Mouse (Mus musculus) midbrain, embryonic 14.5 days (tissue): ENCODE measurements at regions not wholly inside any gene's neighbourhood (a gene's known extent, or its start where the extent isn't known, plus 50 kb on each side); places are given as distances from the start of the nearest gene placed in this dataset.
A peak's percentile ranks its signal among the peaks of the same experiment; 100 is the strongest.

ENCODE experiments used
- ATAC-seq: fragments of 200-750 bp; cut with Nextera tagmentation; 2 replicates; pipeline ENCODE4 v1.8.0; 2017; ENCODE audit warnings: moderate number of reproducible peaks, moderate library complexity; ENCODE audit not compliant: low FRiP score, low TSS enrichment
- DNase-seq: peaks from one replicate; pipeline ENCODE4 v3.0.0-alpha.2; 2015
- H3K27ac ChIP-seq: fragments of 300-500 bp; sonication (generic); replicated peaks from 2 replicates; pipeline ENCODE4 v1.5.1; 2014; ENCODE audit warnings: mild to moderate bottlenecking, low read depth, low read length, moderate library complexity
- H3K27me3 ChIP-seq: fragments of 300-500 bp; sonication (generic); 2 replicates; pipeline ENCODE4 v1.6.1; 2014; ENCODE audit warnings: low read length, control low read depth, mixed read lengths; ENCODE audit not compliant: control insufficient read depth, insufficient read depth
- H3K36me3 ChIP-seq: fragments of 300-500 bp; sonication (generic); 2 replicates; pipeline ENCODE4 v1.6.1; 2014; ENCODE audit warnings: low read length, control low read depth; ENCODE audit not compliant: control insufficient read depth, insufficient read depth
- H3K4me1 ChIP-seq: fragments of 300-500 bp; sonication (generic); 2 replicates; pipeline ENCODE4 v1.6.1; 2014; ENCODE audit warnings: mild to moderate bottlenecking, antibody characterized with exemption, low read length, control low read depth; ENCODE audit not compliant: control insufficient read depth, insufficient read depth
- H3K4me2 ChIP-seq: fragments of 300-500 bp; sonication (generic); 2 replicates; pipeline ENCODE4 v1.6.1; 2014; ENCODE audit warnings: mild to moderate bottlenecking, low read length, moderate library complexity
- H3K4me3 ChIP-seq: fragments of 300-500 bp; sonication (generic); replicated peaks from 2 replicates; pipeline ENCODE4 v1.5.1; 2014; ENCODE audit warnings: low read depth, low read length
- H3K9ac ChIP-seq: fragments of 300-500 bp; sonication (generic); replicated peaks from 2 replicates; pipeline ENCODE4 v1.6.1; 2014; ENCODE audit warnings: mild to moderate bottlenecking, low read length, moderate library complexity
- H3K9me3 ChIP-seq: fragments of 300-500 bp; sonication (generic); 2 replicates; pipeline ENCODE4 v1.6.1; 2016; ENCODE audit warnings: low read length, control low read depth, mixed read lengths; ENCODE audit not compliant: control insufficient read depth
- WGBS: fragments of 180-500 bp; shearing (Covaris S2); extraction: QIAGEN DNeasy Blood & Tissue Kit; methylation state at CpG from one replicate; pipeline ENCODE4 v1.1.7; 2014; 5-methylcytosine and 5-hydroxymethylcytosine counted together

GRCm38 (mm10) chr6:100030522-100030921, 256.8 kb downstream of the Rybp start:
- Histone ChIP-seq H3K27ac (no peak overlapping the region), H3K36me3 (no peaks in the 10 kb centered on the region), H3K9ac (no peak overlapping the region), H3K9me3 (no peaks in the 10 kb centered on the region), H3K4me2 (no peak overlapping the region), H3K4me1 (peaks cover 7% of the 10 kb centered on the region), H3K27me3 (0 out of 2 replicates have a peak, but pooled peaks cover 6% of the 10 kb centered on the region), H3K4me3 (no peak overlapping the region)
- DNase-seq (no peak), ATAC-seq (no peak)
- WGBS = 24% methylated on average over 2 of the region's 2 CpGs

- Histone ChIP-seq H3K4me2 (no peak overlapping the region), H3K9ac (no peak overlapping the region), H3K4me1 (peaks cover 8% of the 10 kb centered on the region), H3K27me3 (0 out of 2 replicates have a peak, but pooled peaks cover 6% of the 10 kb centered on the region), H3K4me3 (no peak overlapping the region), H3K27ac (no peak overlapping the region), H3K36me3 (no peaks in the 10 kb centered on the region), H3K9me3 (no peaks in the 10 kb centered on the region)
- 18% methylated on average over 9 of the region's 9 CpGs for WGBS
- peak; percentile 42 for DNase-seq
- no peak for ATAC-seq
Measured at GRCm38 (mm10) chr6:100030010-100030409, 257.3 kb downstream of the Rybp start.

- H3K4me1 ChIP-seq = peaks cover 12% of the 10 kb centered on the region
- no peaks in the 10 kb centered on the region for H3K9me3 ChIP-seq
- 0 out of 2 replicates have a peak, but pooled peaks cover 6% of the 10 kb centered on the region for H3K27me3 ChIP-seq
- no peak for DNase-seq
- H3K36me3 ChIP-seq = no peaks in the 10 kb centered on the region
- no peak overlapping the region for H3K4me3 ChIP-seq
- no peak overlapping the region for H3K4me2 ChIP-seq
- WGBS = 43% methylated on average over 5 of the region's 5 CpGs
- no peak overlapping the region for H3K9ac ChIP-seq
- H3K27ac ChIP-seq = no peak overlapping the region
- no peak for ATAC-seq
Measured at GRCm38 (mm10) chr6:100027524-100027923, 259.8 kb downstream of the Rybp start.

GRCm38 (mm10) chr6:100025531-100025951, 261.7 kb downstream of the Rybp start:
- 15% methylated on average over 5 of the region's 5 CpGs for WGBS
- no peaks in the 10 kb centered on the region for H3K36me3 ChIP-seq
- H3K27me3 ChIP-seq = 0 out of 2 replicates have a peak, but pooled peaks cover 10% of the 10 kb centered on the region
- H3K4me2 ChIP-seq = no peak overlapping the region
- DNase-seq (peak; percentile 72), ATAC-seq (peak; percentile 63; the same call in 1 of the 2 replicates)
- no peak overlapping the region for H3K9ac ChIP-seq
- H3K9me3 ChIP-seq = no peaks in the 10 kb centered on the region
- H3K27ac ChIP-seq = no peak overlapping the region
- peaks cover 12% of the 10 kb centered on the region for H3K4me1 ChIP-seq
- H3K4me3 ChIP-seq = no peak overlapping the region

- no peak overlapping the region for H3K9ac ChIP-seq
- 59% methylated on average over 7 of the region's 7 CpGs for WGBS
- H3K4me2 ChIP-seq = no peak overlapping the region
- H3K9me3 ChIP-seq = no peaks in the 10 kb centered on the region
- no peak for ATAC-seq
- H3K4me1 ChIP-seq = 0 out of 2 replicates have a peak, but pooled peaks cover 7% of the 10 kb centered on the region
- 0 out of 2 replicates have a peak, but pooled peaks cover 10% of the 10 kb centered on the region for H3K27me3 ChIP-seq
- no peak overlapping the region for H3K27ac ChIP-seq
- no peak for DNase-seq
- H3K4me3 ChIP-seq = no peak overlapping the region
- no peaks in the 10 kb centered on the region for H3K36me3 ChIP-seq
Measured at GRCm38 (mm10) chr6:100023434-100024095, 263.7 kb downstream of the Rybp start.

- no peak overlapping the region for H3K27ac ChIP-seq
- WGBS = 78% methylated on average over 3 of the region's 3 CpGs
- no peak for DNase-seq
- 0 out of 2 replicates have a peak, but pooled peaks cover 4% of the 10 kb centered on the region for H3K27me3 ChIP-seq
- no peak for ATAC-seq
- H3K4me3 ChIP-seq = no peak overlapping the region
- no peak overlapping the region for H3K9ac ChIP-seq
- H3K36me3 ChIP-seq = no peaks in the 10 kb centered on the region
- H3K9me3 ChIP-seq = no peaks in the 10 kb centered on the region
- H3K4me2 ChIP-seq = no peak overlapping the region
- 0 out of 2 replicates have a peak, but pooled peaks cover 4% of the 10 kb centered on the region for H3K4me1 ChIP-seq
Measured at GRCm38 (mm10) chr6:100019016-100019415, 268.3 kb downstream of the Rybp start.

- H3K4me1 ChIP-seq = peaks cover 7% of the 10 kb centered on the region; the same call in 1 of the 2 replicates
- H3K27ac ChIP-seq = no peak overlapping the region
- ATAC-seq (no peak), DNase-seq (peak; percentile 44)
- H3K4me2 ChIP-seq = no peak overlapping the region
- H3K27me3 ChIP-seq = no peaks in the 10 kb centered on the region
- H3K9me3 ChIP-seq = no peaks in the 10 kb centered on the region
- no peak overlapping the region for H3K9ac ChIP-seq
- no peaks in the 10 kb centered on the region for H3K36me3 ChIP-seq
- H3K4me3 ChIP-seq = no peak overlapping the region
- 45% methylated on average over 6 of the region's 6 CpGs for WGBS
Measured at GRCm38 (mm10) chr6:100013949-100014348, 273.3 kb downstream of the Rybp start.

GRCm38 (mm10) chr6:100011520-100012062, 275.7 kb downstream of the Rybp start:
- ATAC-seq (peak; percentile 62; the same call in 1 of the 2 replicates), DNase-seq (peak; percentile 72)
- Histone ChIP-seq H3K36me3 (no peaks in the 10 kb centered on the region), H3K4me1 (peaks cover 7% of the 10 kb centered on the region; the same call in 1 of the 2 replicates), H3K4me2 (peak overlapping the region; percentile 41), H3K27ac (peak overlapping the region; percentile 45; the same call in 1 of the 2 replicates), H3K9ac (no peak overlapping the region), H3K4me3 (no peak overlapping the region), H3K9me3 (no peaks in the 10 kb centered on the region), H3K27me3 (no peaks in the 10 kb centered on the region)
- 12% methylated on average over 17 of the region's 17 CpGs for WGBS
